Mouse (Mus musculus): Measurements from ENCODE around the gene Irgm1. TPM values are rescaled to one million over a fixed set of nuclear protein-coding genes. Genes with fewer than 3 reads are reported as not detected.

Irgm1 gene
- polyA plus RNA-seq, 1 experiment from 2014 or later, result 4.9 TPM

DNA sequence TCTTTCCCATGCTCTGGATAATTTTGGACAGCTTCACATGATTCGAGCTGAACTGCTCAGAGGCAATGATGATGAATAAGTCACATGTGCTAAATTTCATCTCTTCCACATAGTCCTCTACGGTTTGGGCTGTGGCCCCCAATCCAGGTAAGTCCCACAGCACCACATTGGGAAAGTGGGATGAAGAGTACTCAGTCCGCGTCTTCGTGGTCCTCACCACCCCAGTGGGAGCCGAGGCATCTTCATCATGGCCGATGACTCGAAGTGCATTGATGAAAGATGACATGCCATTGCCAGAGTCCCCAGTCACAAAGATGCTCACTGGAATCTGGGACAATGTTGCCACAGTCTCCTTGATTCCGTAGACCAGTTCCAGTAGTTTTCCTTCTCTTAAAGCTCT, 5.0 kb downstream of the Irgm1 start:
- WGBS (ENCODE audit: insufficient replicate concordance), result 91% methylated on average over 9 of the region's 9 CpGs
- Histone ChIP-seq H3K4me3 (ENCODE audit: low read depth, low read length) (no peak overlapping the region), H3K27me3 (ENCODE audit: control insufficient read depth, insufficient read depth, low read length) (no peaks in the 10 kb centered on the region), H3K9ac (ENCODE audit: low read depth, low read length) (no peak overlapping the region), H3K4me1 (ENCODE audit: control insufficient read depth, insufficient read depth, low read length) (peaks cover 11% of the 10 kb centered on the region), H3K36me3 (ENCODE audit: control insufficient read depth, insufficient read depth, low read length) (0 out of 2 replicates have a peak, but pooled peaks cover 2% of the 10 kb centered on the region), H3K4me2 (no peak overlapping the region), H3K9me3 (replicated peaks; ENCODE audit: control insufficient read depth, low read length) (no peaks in the 10 kb centered on the region), H3K27ac (ENCODE audit: low read depth, low read length) (no peak overlapping the region)
- no peak for ATAC-seq (replicated peaks; ENCODE audit: insufficient number of reproducible peaks, low FRiP score, low TSS enrichment)

DNA sequence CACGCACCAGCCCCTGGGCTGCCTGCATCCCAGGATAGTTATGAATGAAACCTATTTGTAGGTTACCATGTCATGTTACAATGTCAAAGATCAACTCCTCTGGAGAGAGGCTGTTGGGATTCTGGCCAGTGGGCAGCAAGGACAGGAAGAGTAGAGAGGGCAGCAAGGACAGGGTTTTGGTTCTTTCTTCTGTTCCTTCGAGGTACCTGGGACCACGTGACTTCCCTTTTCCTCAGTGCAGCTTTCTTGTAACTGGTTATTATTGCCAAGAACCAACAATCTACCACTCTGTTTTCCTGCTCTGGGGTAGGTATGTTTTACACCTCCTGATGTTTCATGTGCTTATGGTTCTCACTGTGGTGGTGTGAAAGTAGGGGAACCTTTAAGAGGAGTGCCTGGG, 7.7 kb downstream of the Irgm1 start:
- peaks cover under 1% of the 10 kb centered on the region for H3K4me1 ChIP-seq (ENCODE audit: control insufficient read depth, insufficient read depth, low read length)
- no peak overlapping the region for H3K27ac ChIP-seq (ENCODE audit: low read depth, low read length)
- no peaks in the 10 kb centered on the region for H3K9me3 ChIP-seq (replicated peaks; ENCODE audit: control insufficient read depth, low read length)
- H3K9ac ChIP-seq (ENCODE audit: low read depth, low read length), result no peak overlapping the region
- no peak for ATAC-seq (replicated peaks; ENCODE audit: insufficient number of reproducible peaks, low FRiP score, low TSS enrichment)
- H3K4me2 ChIP-seq, result no peak overlapping the region
- no peaks in the 10 kb centered on the region for H3K27me3 ChIP-seq (ENCODE audit: control insufficient read depth, insufficient read depth, low read length)
- 0 out of 2 replicates have a peak, but pooled peaks cover 2% of the 10 kb centered on the region for H3K36me3 ChIP-seq (ENCODE audit: control insufficient read depth, insufficient read depth, low read length)
- no peak overlapping the region for H3K4me3 ChIP-seq (ENCODE audit: low read depth, low read length)
- WGBS (ENCODE audit: insufficient replicate concordance), result 78% methylated on average over 3 of the region's 3 CpGs

GRCm38 (mm10) chr11:48862784-48863319, 8.6 kb downstream of the Irgm1 start:
- WGBS (ENCODE audit: insufficient replicate concordance), result 79% methylated on average over 1 of the region's 1 CpGs
- no peak overlapping the region for H3K9ac ChIP-seq (ENCODE audit: low read depth, low read length)
- no peak overlapping the region for H3K27ac ChIP-seq (ENCODE audit: low read depth, low read length)
- H3K27me3 ChIP-seq (ENCODE audit: control insufficient read depth, insufficient read depth, low read length), result no peaks in the 10 kb centered on the region
- H3K4me2 ChIP-seq, result no peak overlapping the region
- no peak for ATAC-seq (replicated peaks; ENCODE audit: insufficient number of reproducible peaks, low FRiP score, low TSS enrichment)
- H3K36me3 ChIP-seq (ENCODE audit: control insufficient read depth, insufficient read depth, low read length), result 0 out of 2 replicates have a peak, but pooled peaks cover 2% of the 10 kb centered on the region
- no peak overlapping the region for H3K4me3 ChIP-seq (ENCODE audit: low read depth, low read length)
- H3K9me3 ChIP-seq (replicated peaks; ENCODE audit: control insufficient read depth, low read length), result no peaks in the 10 kb centered on the region
- no peaks in the 10 kb centered on the region for H3K4me1 ChIP-seq (ENCODE audit: control insufficient read depth, insufficient read depth, low read length)

GRCm38 (mm10) chr11:48859014-48859413, 12.5 kb downstream of the Irgm1 start:
- Histone ChIP-seq H3K4me2 (peak overlapping the region; percentile 75), H3K9ac (ENCODE audit: low read depth, low read length) (no peak overlapping the region), H3K4me1 (ENCODE audit: control insufficient read depth, insufficient read depth, low read length) (peaks cover 6% of the 10 kb centered on the region; the same call in 1 of the 2 replicates), H3K27ac (ENCODE audit: low read depth, low read length) (no peak overlapping the region), H3K4me3 (ENCODE audit: low read depth, low read length) (no peak overlapping the region), H3K9me3 (replicated peaks; ENCODE audit: control insufficient read depth, low read length) (no peaks in the 10 kb centered on the region), H3K36me3 (ENCODE audit: control insufficient read depth, insufficient read depth, low read length) (no peaks in the 10 kb centered on the region), H3K27me3 (ENCODE audit: control insufficient read depth, insufficient read depth, low read length) (no peaks in the 10 kb centered on the region)
- no peak for ATAC-seq (replicated peaks; ENCODE audit: insufficient number of reproducible peaks, low FRiP score, low TSS enrichment)
- under 1% methylated on average over 6 of the region's 6 CpGs for WGBS (ENCODE audit: insufficient replicate concordance)

DNA sequence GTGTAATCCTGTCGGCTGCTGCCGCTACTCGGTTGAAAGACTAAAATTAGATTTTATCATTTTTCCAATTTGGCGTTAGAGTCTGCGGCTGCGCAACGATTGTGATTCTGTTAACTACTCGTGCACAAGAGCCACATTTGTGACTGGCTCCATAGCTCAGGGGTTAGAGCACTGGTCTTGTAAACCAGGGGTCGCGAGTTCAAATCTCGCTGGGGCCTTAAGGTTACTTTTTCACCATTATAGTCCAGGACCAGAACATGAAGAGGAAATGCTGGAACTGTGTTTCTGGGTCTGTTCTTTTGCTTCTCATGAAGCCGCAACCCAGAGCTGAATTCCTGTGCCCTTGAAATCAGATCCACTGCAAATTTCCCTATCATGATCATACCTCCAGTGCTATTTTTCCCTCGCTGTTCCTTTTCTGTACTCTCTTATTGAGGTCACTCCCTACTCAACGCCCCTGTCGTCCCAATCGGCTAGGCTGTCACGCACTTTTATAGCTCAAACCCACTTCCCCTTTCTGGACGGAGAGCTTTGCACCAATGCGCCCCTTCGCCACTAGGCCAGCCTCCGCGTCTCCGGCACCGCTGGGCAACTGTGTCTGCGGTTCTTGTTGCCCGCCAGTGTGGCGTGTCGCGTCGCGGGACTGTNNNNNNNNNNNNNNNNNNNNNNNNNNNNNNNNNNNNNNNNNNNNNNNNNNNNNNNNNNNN, 17.9 kb downstream of the Irgm1 start:
- under 1% methylated on average over 31 of the region's 31 CpGs for WGBS (ENCODE audit: insufficient replicate concordance)
- Histone ChIP-seq H3K9me3 (replicated peaks; ENCODE audit: control insufficient read depth, low read length) (peaks cover 3% of the 10 kb centered on the region; the same call in 1 of the 2 replicates), H3K27ac (ENCODE audit: low read depth, low read length) (no peak overlapping the region), H3K36me3 (ENCODE audit: control insufficient read depth, insufficient read depth, low read length) (no peaks in the 10 kb centered on the region), H3K9ac (ENCODE audit: low read depth, low read length) (peak overlapping the region; percentile 67), H3K4me3 (ENCODE audit: low read depth, low read length) (peak overlapping the region; percentile 72), H3K27me3 (ENCODE audit: control insufficient read depth, insufficient read depth, low read length) (peaks cover 8% of the 10 kb centered on the region), H3K4me2 (peak overlapping the region; percentile 75), H3K4me1 (ENCODE audit: control insufficient read depth, insufficient read depth, low read length) (peaks cover 11% of the 10 kb centered on the region; the same call in 1 of the 2 replicates)
- peak; percentile 70 for ATAC-seq (replicated peaks; ENCODE audit: insufficient number of reproducible peaks, low FRiP score, low TSS enrichment)

DNA sequence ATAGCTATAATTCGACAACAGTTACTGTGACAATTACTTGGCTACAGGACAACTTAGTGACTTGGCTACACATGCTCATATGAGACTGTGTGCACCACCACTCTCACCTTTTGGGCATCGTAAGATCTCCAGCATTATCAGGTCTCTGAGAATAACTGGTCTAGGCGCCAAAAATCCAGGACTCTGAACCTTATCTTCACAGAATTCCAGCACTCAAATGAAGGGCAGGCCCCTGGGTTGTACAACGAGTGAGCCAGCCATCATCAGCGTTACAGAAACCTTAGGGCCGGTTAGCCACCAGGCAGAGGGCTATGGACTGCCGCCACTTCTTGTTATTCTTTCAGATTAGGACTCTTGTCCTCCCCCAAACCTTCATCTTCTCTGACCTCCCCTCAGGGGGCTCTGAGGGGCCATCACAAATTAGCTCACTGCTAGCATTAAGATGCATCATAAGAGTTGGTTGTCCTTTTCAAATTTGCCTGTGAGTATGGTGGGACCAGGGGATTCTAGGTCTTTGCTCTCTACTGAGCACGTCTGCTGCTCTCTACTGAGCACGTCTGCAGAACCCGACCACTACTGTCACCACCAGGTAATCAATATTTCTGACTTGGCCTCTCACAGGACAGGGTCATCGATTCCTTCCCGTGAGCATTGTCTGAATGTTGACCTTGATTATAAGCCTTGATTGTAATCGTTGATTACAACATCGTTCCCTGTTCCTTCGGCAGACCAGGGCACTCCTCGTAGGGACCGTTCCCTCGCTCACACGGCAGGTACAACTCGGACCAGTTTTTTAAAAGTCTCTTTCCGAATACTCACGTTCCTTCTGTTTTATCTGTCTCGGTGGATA, 18.6 kb downstream of the Irgm1 start:
- Histone ChIP-seq H3K4me1 (ENCODE audit: control insufficient read depth, insufficient read depth, low read length) (peaks cover 11% of the 10 kb centered on the region; the same call in 1 of the 2 replicates), H3K4me2 (peak overlapping the region; percentile 75), H3K4me3 (ENCODE audit: low read depth, low read length) (peak overlapping the region; percentile 72), H3K27me3 (ENCODE audit: control insufficient read depth, insufficient read depth, low read length) (peaks cover 14% of the 10 kb centered on the region), H3K36me3 (ENCODE audit: control insufficient read depth, insufficient read depth, low read length) (no peaks in the 10 kb centered on the region), H3K9ac (ENCODE audit: low read depth, low read length) (peak overlapping the region; percentile 49; the same call in 1 of the 2 replicates), H3K27ac (ENCODE audit: low read depth, low read length) (no peak overlapping the region), H3K9me3 (replicated peaks; ENCODE audit: control insufficient read depth, low read length) (peaks cover 3% of the 10 kb centered on the region; the same call in 1 of the 2 replicates)
- 4% methylated on average over 23 of the region's 23 CpGs for WGBS (ENCODE audit: insufficient replicate concordance)
- no peak; the same call in 1 of the 2 replicates for ATAC-seq (replicated peaks; ENCODE audit: insufficient number of reproducible peaks, low FRiP score, low TSS enrichment)

DNA sequence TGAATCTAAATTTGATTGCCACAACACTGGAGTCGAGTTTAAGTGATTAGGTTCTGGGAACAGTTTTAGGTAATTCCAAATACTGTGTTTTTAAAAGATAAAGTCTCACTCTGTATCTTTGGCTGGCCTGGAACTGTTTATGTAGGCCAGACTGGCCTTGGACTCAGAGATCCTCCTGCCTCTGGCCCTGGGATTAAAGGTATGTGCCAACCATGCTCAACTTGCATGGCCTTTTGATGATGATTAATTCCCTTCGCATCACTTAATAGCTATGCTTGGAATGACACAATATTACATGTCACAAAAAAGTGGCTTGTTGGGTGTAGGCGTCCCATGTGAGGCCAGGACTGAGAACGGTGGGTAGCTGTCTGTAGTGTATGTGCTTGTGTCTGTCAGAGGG, 19.3 kb downstream of the Irgm1 start:
- WGBS (ENCODE audit: insufficient replicate concordance), result 73% methylated on average over 4 of the region's 4 CpGs
- peaks cover 11% of the 10 kb centered on the region; the same call in 1 of the 2 replicates for H3K4me1 ChIP-seq (ENCODE audit: control insufficient read depth, insufficient read depth, low read length)
- H3K9ac ChIP-seq (ENCODE audit: low read depth, low read length), result no peak overlapping the region
- H3K4me2 ChIP-seq, result peak overlapping the region; percentile 75
- ATAC-seq (replicated peaks; ENCODE audit: insufficient number of reproducible peaks, low FRiP score, low TSS enrichment), result no peak
- peak overlapping the region; percentile 72; the same call in 1 of the 2 replicates for H3K4me3 ChIP-seq (ENCODE audit: low read depth, low read length)
- H3K27me3 ChIP-seq (ENCODE audit: control insufficient read depth, insufficient read depth, low read length), result peaks cover 14% of the 10 kb centered on the region
- H3K27ac ChIP-seq (ENCODE audit: low read depth, low read length), result no peak overlapping the region
- H3K36me3 ChIP-seq (ENCODE audit: control insufficient read depth, insufficient read depth, low read length), result no peaks in the 10 kb centered on the region
- peaks cover 3% of the 10 kb centered on the region; the same call in 1 of the 2 replicates for H3K9me3 ChIP-seq (replicated peaks; ENCODE audit: control insufficient read depth, low read length)

DNA sequence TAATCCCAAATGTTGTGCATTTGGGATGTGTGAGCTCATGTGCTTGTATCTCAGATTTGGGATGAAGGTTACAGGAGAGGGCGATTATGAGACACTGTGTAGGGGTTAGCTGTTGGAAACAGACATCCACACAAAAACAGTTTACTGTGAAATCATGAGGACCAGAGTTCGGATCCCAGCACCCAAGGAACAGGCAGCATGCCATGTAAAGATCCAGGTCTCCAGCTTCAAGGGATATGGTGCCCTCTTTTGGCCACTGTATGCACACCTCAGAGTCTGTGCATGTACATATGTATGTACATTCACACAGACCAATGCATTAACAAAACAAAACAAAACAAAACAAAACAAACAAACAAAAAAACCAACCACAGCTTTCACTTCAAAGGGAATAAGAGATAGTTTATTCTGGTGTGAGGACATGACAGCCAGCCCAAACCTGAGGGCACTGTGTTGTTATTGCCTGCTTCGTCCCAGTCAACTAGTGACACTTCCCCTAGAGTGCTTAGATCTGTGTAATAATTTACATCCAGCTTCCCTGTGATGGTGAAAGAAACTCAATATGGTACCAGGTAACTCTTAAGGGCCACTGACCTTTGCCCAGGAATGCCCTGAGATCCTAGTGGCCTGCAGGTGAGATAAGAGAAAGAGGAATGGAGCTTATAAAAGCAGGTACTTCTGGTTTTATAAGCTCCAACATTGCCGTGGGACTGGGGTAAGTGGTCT, 20.1 kb downstream of the Irgm1 start:
- Histone ChIP-seq H3K4me3 (ENCODE audit: low read depth, low read length) (no peak overlapping the region), H3K4me2 (no peak overlapping the region), H3K9me3 (replicated peaks; ENCODE audit: control insufficient read depth, low read length) (peaks cover 3% of the 10 kb centered on the region; the same call in 1 of the 2 replicates), H3K9ac (ENCODE audit: low read depth, low read length) (no peak overlapping the region), H3K27me3 (ENCODE audit: control insufficient read depth, insufficient read depth, low read length) (peaks cover 14% of the 10 kb centered on the region), H3K4me1 (ENCODE audit: control insufficient read depth, insufficient read depth, low read length) (peaks cover 11% of the 10 kb centered on the region; the same call in 1 of the 2 replicates), H3K36me3 (ENCODE audit: control insufficient read depth, insufficient read depth, low read length) (no peaks in the 10 kb centered on the region), H3K27ac (ENCODE audit: low read depth, low read length) (no peak overlapping the region)
- WGBS (ENCODE audit: insufficient replicate concordance), result 82% methylated on average over 4 of the region's 4 CpGs
- ATAC-seq (replicated peaks; ENCODE audit: insufficient number of reproducible peaks, low FRiP score, low TSS enrichment), result no peak

All from heart, embryonic 11.5 days (tissue).